Mouse (Mus musculus) bone marrow, adult 2 months (tissue): Measurements from ENCODE around the gene Vmn1r80.
"Not testable (repeated sequence)": the region's sequence is repeated elsewhere in the genome, so short reads cannot be mapped to it uniquely, and the experiment has no call there.

Source experiments
- CTCF ChIP-seq: fragments of 200-500 bp; IDR thresholded peaks from 2 replicates; pipeline ENCODE4 v1.5.1; 2011; ENCODE audit warnings: low read length, control low read depth; ENCODE audit not compliant: control insufficient read depth, insufficient read depth
- POLR2A ChIP-seq: fragments of 200-500 bp; IDR thresholded peaks from 2 replicates; pipeline ENCODE4 v1.6.1; 2011; ENCODE audit warnings: low read depth, mild to moderate bottlenecking, control low read depth, low read length, borderline replicate concordance; ENCODE audit not compliant: control insufficient read depth

DNA sequence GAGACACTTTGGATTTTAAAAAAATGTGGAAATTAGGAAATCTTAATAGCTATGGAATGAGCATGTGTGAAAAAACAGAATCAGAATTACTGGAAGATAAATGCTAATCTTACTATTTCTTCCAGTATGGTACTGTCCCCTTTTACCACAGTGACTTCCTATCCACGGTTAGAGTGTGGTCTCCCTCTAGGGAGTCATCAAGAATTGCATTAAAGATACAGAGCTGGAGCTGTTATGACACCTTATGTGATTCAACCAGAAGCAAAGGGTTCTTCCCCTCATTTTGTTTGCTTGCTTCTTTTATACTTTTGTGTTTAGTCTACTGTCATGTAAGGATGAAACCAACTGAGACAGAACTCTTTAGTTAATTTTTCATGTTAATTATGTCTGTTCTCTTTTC, 32.6 kb upstream of the Vmn1r80 start:
- TF ChIP-seq CTCF, POLR2A: not testable (repeated sequence)
